In genomic region chr13:82359442-82359841, GRCm38 (mm10) we compare ENCODE assay signal across 21 mouse cellular contexts.
A peak's percentile ranks its signal among the peaks of the same experiment; 100 is the strongest.
DNase-seq lines count a peak whose midpoint lies in the region; ATAC-seq and TF ChIP-seq lines count a peak whose summit lies in the region.
"Had no signal": no experiment of that assay in that cellular context is flagged by ENCODE, and none has a peak within 500 bp of the region (broad histone marks: within the 10 kb centered on the region; RNA-seq: fewer than 3 reads in every experiment).

No protein-coding gene starts in this region.

- no peaks in the 10 kb centered on the region; the same call in 1 of the 2 replicates for H3K4me1 ChIP-seq in heart, adult 2 months (ENCODE audit: control insufficient read depth, insufficient read depth, low read length)
- H3K4me1 ChIP-seq in kidney, embryonic 15.5 days: no peaks in the 10 kb centered on the region
- H3K4me1 ChIP-seq: hindbrain, embryonic 12.5 days; lung, embryonic 15.5 days; megakaryocyte, embryonic 14.5 days; stomach, embryonic 15.5 days had no signal

- no peaks in the 10 kb centered on the region for H3K9me3 ChIP-seq in kidney, embryonic 15.5 days (replicated peaks)
- H3K9me3 ChIP-seq: G1E; heart, embryonic 13.5 days; hindbrain, embryonic 12.5 days; lung, embryonic 15.5 days; megakaryocyte, embryonic 14.5 days; stomach, embryonic 15.5 days had no signal

- no peak for TF ChIP-seq POLR2A in heart, adult 2 months (IDR thresholded peaks at IDR 0.05; ENCODE audit: insufficient read depth, low read depth, low read length)

- no peak overlapping the region for H3K4me3 ChIP-seq in heart, adult 2 months
- H3K4me3 ChIP-seq in kidney, embryonic 15.5 days (replicated peaks): no peak overlapping the region
- H3K4me3 ChIP-seq: erythroblast, embryonic 14.5 days; heart, embryonic 13.5 days; hindbrain, embryonic 12.5 days; lung, embryonic 15.5 days; megakaryocyte, embryonic 14.5 days; stomach, embryonic 15.5 days had no signal

- TF ChIP-seq EP300 in heart, adult 2 months (IDR thresholded peaks at IDR 0.05; ENCODE audit: insufficient read depth, low read depth, low read length): no peak

- H3K36me3 ChIP-seq in heart, adult 2 months (ENCODE audit: control insufficient read depth, insufficient read depth, low read length): 0 out of 2 replicates have a peak, but pooled peaks cover 1% of the 10 kb centered on the region
- H3K36me3 ChIP-seq in kidney, embryonic 15.5 days: no peaks in the 10 kb centered on the region
- H3K36me3 ChIP-seq: G1E; heart, embryonic 13.5 days; hindbrain, embryonic 12.5 days; lung, embryonic 15.5 days; stomach, embryonic 15.5 days had no signal

- no peak for TF ChIP-seq CTCF in heart, adult 2 months (IDR thresholded peaks at IDR 0.05)

- no peaks in the 10 kb centered on the region for H3K27me3 ChIP-seq in heart, adult 2 months (ENCODE audit: control insufficient read depth, insufficient read depth, low read length)
- H3K27me3 ChIP-seq in kidney, embryonic 15.5 days: no peaks in the 10 kb centered on the region
- H3K27me3 ChIP-seq: heart, embryonic 13.5 days; hindbrain, embryonic 12.5 days; lung, embryonic 15.5 days; megakaryocyte, embryonic 14.5 days; stomach, embryonic 15.5 days had no signal

- ATAC-seq in kidney, embryonic 15.5 days (replicated peaks; ENCODE audit: low FRiP score): 0 out of 2 replicates have a peak, but pooled peaks have one; percentile 40
- no peak for ATAC-seq in megakaryocyte-erythroid progenitor cell, adult 5-6 weeks (replicated peaks; ENCODE audit: low FRiP score, low TSS enrichment, poor library complexity, severe bottlenecking)
- ATAC-seq: inflammation-experienced regulatory T-cells, adult 6 months had no signal

- WGBS in heart, adult 2 months: 46% methylated on average over 1 of the region's 1 CpGs
- 86% methylated on average over 1 of the region's 1 CpGs for WGBS in kidney, embryonic 15.5 days

- no peak overlapping the region for H3K9ac ChIP-seq in heart, adult 2 months (ENCODE audit: low read depth, low read length)
- no peak overlapping the region for H3K9ac ChIP-seq in kidney, embryonic 15.5 days
- H3K9ac ChIP-seq: heart, embryonic 13.5 days; hindbrain, embryonic 12.5 days; lung, embryonic 15.5 days; stomach, embryonic 15.5 days had no signal

- no peak overlapping the region for H3K4me2 ChIP-seq in kidney, embryonic 15.5 days
- H3K4me2 ChIP-seq: heart, embryonic 13.5 days; hindbrain, embryonic 12.5 days; lung, embryonic 15.5 days; stomach, embryonic 15.5 days had no signal

- H3K27ac ChIP-seq in heart, adult 2 months: no peak overlapping the region
- no peak overlapping the region for H3K27ac ChIP-seq in kidney, embryonic 15.5 days
- H3K27ac ChIP-seq: heart, embryonic 13.5 days; hindbrain, embryonic 12.5 days; lung, embryonic 15.5 days; stomach, embryonic 15.5 days had no signal

- intact Hi-C loops in heart, postnatal 10 days (cut with DNase I): loop anchor here (5.0 to 10.0 kb wide), 2 partner anchors 102 to 415 kb away; no protein-coding TSS in a partner anchor
- intact Hi-C loops in heart, adult 2 months (cut with DNase I): no loop called here

- no peaks in the 10 kb centered on the region for H3K79me2 ChIP-seq in heart, adult 2 months (replicated peaks; ENCODE audit: control insufficient read depth, insufficient read depth, low read length)

- peak; percentile 12 to 14 for DNase-seq in heart, postnatal 10 days
- no peak for DNase-seq in heart, adult 2 months
- peak; percentile 38 for DNase-seq in retina, postnatal 1 day
- no peak for DNase-seq in retina, embryonic 14.5 days (ENCODE audit: low spot score)
- no peak for DNase-seq in cerebellum, adult 9-11 months
- DNase-seq: adrenal gland, adult 8-10 months; cerebellum, adult 11 months; cerebellum, postnatal 25 days; gastrocnemius, postnatal 10 days; layer of hippocampus, postnatal 36 days; left cerebral cortex, postnatal 4 days had no signal

Comparison
In these comparisons a context has a peak if more than half of its experiments do, and no peak if none do; other contexts are left out.
1. DNase-seq: peak in heart, postnatal 10 days (2 of 2) and retina, postnatal 1 day (single experiment); none in heart, adult 2 months (0 of 2), retina, embryonic 14.5 days (single experiment) and cerebellum, adult 9-11 months (single experiment).